In genomic region chrX:48203763-48204162, GRCm38 (mm10) we compare ENCODE assay signal across 22 mouse cellular contexts. TPM values are rescaled to one million over a fixed set of nuclear protein-coding genes. Genes with fewer than 3 reads are reported as not detected.
DNase-seq lines count a peak whose midpoint lies in the region; ATAC-seq and TF ChIP-seq lines count a peak whose summit lies in the region.
"Had no signal": no experiment of that assay in that cellular context is flagged by ENCODE, and none has a peak within 500 bp of the region (broad histone marks: within the 10 kb centered on the region; RNA-seq: fewer than 3 reads in every experiment).

No protein-coding gene starts in this region.

- no peak overlapping the region for H3K4me3 ChIP-seq in liver, adult 2 months (ENCODE audit: insufficient read depth, low read depth, low read length)
- no peak overlapping the region for H3K4me3 ChIP-seq in liver, embryonic 12.5 days
- no peak overlapping the region for H3K4me3 ChIP-seq in cerebellum, adult 2 months (replicated peaks; ENCODE audit: insufficient read depth, low read depth, low read length)
- no peak overlapping the region for H3K4me3 ChIP-seq in macrophage (ENCODE audit: inconsistent target)
- no peak overlapping the region for H3K4me3 ChIP-seq in forebrain, embryonic 16.5 days (replicated peaks; ENCODE audit: low read length)
- H3K4me3 ChIP-seq: embryonic facial prominence, embryonic 10.5 days; forebrain, embryonic 15.5 days; heart, embryonic 12.5 days; layer of hippocampus, adult 2 months; limb, embryonic 12.5 days; midbrain, embryonic 13.5 days had no signal

- no peak for TF ChIP-seq CTCF in liver, adult 2 months (IDR thresholded peaks at IDR 0.05; ENCODE audit: low read depth, low read length)
- TF ChIP-seq CTCF in cerebellum, adult 2 months (IDR thresholded peaks at IDR 0.05; ENCODE audit: borderline replicate concordance, insufficient read depth, low read depth, low read length) = peak; percentile 7; the same call in 1 of the 2 replicates

- no peak for TF ChIP-seq POLR2A in liver, adult 2 months (IDR thresholded peaks at IDR 0.05; ENCODE audit: extremely low read depth, insufficient read depth, low read length)
- no peak for TF ChIP-seq POLR2A in cerebellum, adult 2 months (IDR thresholded peaks at IDR 0.05; ENCODE audit: borderline replicate concordance, insufficient read depth, low read length)

- peaks cover 19% of the 10 kb centered on the region for H3K4me1 ChIP-seq in liver, adult 2 months (ENCODE audit: control insufficient read depth, insufficient read depth, low read length)
- H3K4me1 ChIP-seq in liver, embryonic 12.5 days = 0 out of 2 replicates have a peak, but pooled peaks cover 6% of the 10 kb centered on the region
- peaks cover 7% of the 10 kb centered on the region; the same call in 1 of the 2 replicates for H3K4me1 ChIP-seq in cerebellum, adult 2 months (ENCODE audit: control insufficient read depth, insufficient read depth, low read length)
- H3K4me1 ChIP-seq in forebrain, embryonic 16.5 days (replicated peaks; ENCODE audit: control insufficient read depth, insufficient read depth, low read length) = peaks cover 12% of the 10 kb centered on the region; the same call in 1 of the 2 replicates
- H3K4me1 ChIP-seq: heart, embryonic 12.5 days; limb, embryonic 12.5 days had no signal

- H3K4me2 ChIP-seq in liver, embryonic 12.5 days = no peak overlapping the region
- no peak overlapping the region for H3K4me2 ChIP-seq in forebrain, embryonic 16.5 days (ENCODE audit: low read length)
- H3K4me2 ChIP-seq: forebrain, embryonic 15.5 days; heart, embryonic 12.5 days; limb, embryonic 12.5 days; midbrain, embryonic 13.5 days had no signal

- ATAC-seq in liver, embryonic 12.5 days = no peak
- no peak for ATAC-seq in forebrain, embryonic 16.5 days
- ATAC-seq: forebrain, embryonic 15.5 days; hindbrain, postnatal 0 days; midbrain, embryonic 13.5 days had no signal

- H3K27me3 ChIP-seq in liver, adult 2 months (ENCODE audit: control insufficient read depth, insufficient read depth, low read length) = no peaks in the 10 kb centered on the region
- no peaks in the 10 kb centered on the region for H3K27me3 ChIP-seq in liver, embryonic 12.5 days (replicated peaks)
- H3K27me3 ChIP-seq in cerebellum, adult 2 months (ENCODE audit: control insufficient read depth, insufficient read depth, low read length) = no peaks in the 10 kb centered on the region
- no peaks in the 10 kb centered on the region for H3K27me3 ChIP-seq in forebrain, embryonic 16.5 days (replicated peaks; ENCODE audit: control insufficient read depth, insufficient read depth, low read length)
- H3K27me3 ChIP-seq: forebrain, embryonic 15.5 days; heart, embryonic 12.5 days; midbrain, embryonic 13.5 days had no signal

- H3K36me3 ChIP-seq in liver, adult 2 months (ENCODE audit: control insufficient read depth, insufficient read depth, low read length) = peaks cover 10% of the 10 kb centered on the region
- no peaks in the 10 kb centered on the region for H3K36me3 ChIP-seq in liver, embryonic 12.5 days
- H3K36me3 ChIP-seq in macrophage (ENCODE audit: inconsistent target) = no peaks in the 10 kb centered on the region
- H3K36me3 ChIP-seq in forebrain, embryonic 16.5 days (ENCODE audit: control insufficient read depth, insufficient read depth) = no peaks in the 10 kb centered on the region
- H3K36me3 ChIP-seq: forebrain, embryonic 15.5 days; limb, embryonic 12.5 days had no signal

- no peaks in the 10 kb centered on the region for H3K9me3 ChIP-seq in liver, embryonic 12.5 days (replicated peaks)
- H3K9me3 ChIP-seq in forebrain, embryonic 16.5 days (ENCODE audit: control insufficient read depth, low read length) = no peaks in the 10 kb centered on the region
- H3K9me3 ChIP-seq: embryonic facial prominence, embryonic 10.5 days; forebrain, embryonic 15.5 days; heart, embryonic 12.5 days; limb, embryonic 12.5 days; midbrain, embryonic 13.5 days had no signal

- peak overlapping the region; percentile 51; the same call in 1 of the 2 replicates for H3K9ac ChIP-seq in liver, adult 2 months (ENCODE audit: low read depth, low read length)
- H3K9ac ChIP-seq in liver, embryonic 12.5 days = no peak overlapping the region
- no peak overlapping the region for H3K9ac ChIP-seq in forebrain, embryonic 16.5 days (replicated peaks; ENCODE audit: low read depth, low read length)
- H3K9ac ChIP-seq: forebrain, embryonic 15.5 days; heart, embryonic 12.5 days; limb, embryonic 12.5 days; midbrain, embryonic 13.5 days had no signal

- WGBS in liver, adult 2 months = 28% methylated on average over 7 of the region's 7 CpGs
- WGBS in liver, embryonic 12.5 days (ENCODE audit: insufficient replicate concordance) = 61% methylated on average over 7 of the region's 7 CpGs
- 21% methylated on average over 7 of the region's 7 CpGs for WGBS in cerebellum, adult 2 months
- 83% methylated on average over 6 of the region's 7 CpGs for whole genome bisulfite sequencing in macrophage (ENCODE audit: missing documents)
- WGBS in forebrain, embryonic 16.5 days = 87% methylated on average over 7 of the region's 7 CpGs

- peaks cover 18% of the 10 kb centered on the region; the same call in 1 of the 2 replicates for H3K79me2 ChIP-seq in liver, adult 2 months (ENCODE audit: control insufficient read depth, insufficient read depth, low read length)
- peaks cover 53% of the 10 kb centered on the region for H3K79me2 ChIP-seq in macrophage (ENCODE audit: inconsistent target)

- H3K27ac ChIP-seq in liver, adult 2 months (replicated peaks; ENCODE audit: insufficient read depth, low read depth, low read length) = peak overlapping the region; percentile 88
- H3K27ac ChIP-seq in liver, embryonic 12.5 days = no peak overlapping the region
- H3K27ac ChIP-seq in cerebellum, adult 2 months (ENCODE audit: insufficient read depth, low read length) = no peak overlapping the region
- peak overlapping the region; percentile 62 for H3K27ac ChIP-seq in macrophage
- no peak overlapping the region for H3K27ac ChIP-seq in forebrain, embryonic 16.5 days (ENCODE audit: low read length)
- H3K27ac ChIP-seq: embryonic facial prominence, embryonic 10.5 days; forebrain, embryonic 15.5 days; hindbrain, postnatal 0 days; layer of hippocampus, adult 2 months; limb, embryonic 12.5 days; midbrain, embryonic 13.5 days had no signal

- peak; percentile 51 for DNase-seq in liver, adult 2 months (ENCODE audit: extremely low read depth, low read depth, low spot score)
- DNase-seq in cerebellum, adult 2 months = peak; percentile 51 to 60
- DNase-seq in cerebellum, postnatal 10 days = peak; percentile 61 to 62
- no peak for DNase-seq in embryo, embryonic 10.5 days (ENCODE audit: low spot score)
- DNase-seq: adrenal gland, adult 8-10 months; gastrocnemius, postnatal 14 days; heart, adult 18-20 months; heart, postnatal 14 days; kidney, postnatal 25 days; lung, adult 18-20 months; lung, postnatal 10 days had no signal

RNA-seq across cellular contexts. Expression of gene Zdhhc9, which starts 4.9 kb away (rescaled TPM):
- 36.2 and 46.2 TPM in 2 replicates for total RNA-seq in liver, adult 2 months (2014; rRNA removed)
- 66.4 and 71.8 TPM in 2 replicates for polyA plus RNA-seq in liver, adult 2 months (2012; rRNA removed)
- 2.3 and 2.6 TPM in 2 replicates for polyA plus RNA-seq in liver, embryonic 12.5 days (2016; fragmentation: Nextera tagmentation; extraction: Ambion mirVana)
- 46.8 and 48.5 TPM in 2 replicates for polyA plus RNA-seq in cerebellum, adult 2 months (2012; rRNA removed)
- total RNA-seq in macrophage (2018; cell fraction: chromatin; rRNA removed) = 10 to 100 TPM in 22 of 26 experiments, 1 to 10 TPM in 4; 4.8 to 65.1 (median 30.3) TPM
- total RNA-seq in macrophage (2018; cell fraction: cytosol; rRNA removed) = 10 to 100 TPM; 38.4 to 62.5 (median 51.0) TPM
- total RNA-seq in macrophage (2018; cell fraction: nucleus; rRNA removed) = 10 to 100 TPM; 16.1 to 95.4 (median 45.5) TPM
- 31.7 to 69.9 TPM (median 45.2 TPM) in 3 replicates for polyA plus RNA-seq in macrophage (2018)
- 7.8 and 8.9 TPM in 2 replicates for polyA plus RNA-seq in forebrain, embryonic 16.5 days (2015; fragmentation: Nextera tagmentation; extraction: Ambion mirVana)

RNA-seq across cellular contexts. Expression of gene Utp14a, which starts 52.9 kb away (rescaled TPM):
- total RNA-seq in liver, adult 2 months (2014; rRNA removed) = 6.4 and 6.7 TPM in 2 replicates
- polyA plus RNA-seq in liver, adult 2 months (2012; rRNA removed) = 1.4 and 2.2 TPM in 2 replicates
- polyA plus RNA-seq in liver, embryonic 12.5 days (2016; fragmentation: Nextera tagmentation; extraction: Ambion mirVana) = 19.3 and 22.5 TPM in 2 replicates
- polyA plus RNA-seq in cerebellum, adult 2 months (2012; rRNA removed) = 14.0 and 14.4 TPM in 2 replicates
- 10 to 100 TPM; 18.2 to 69.9 (median 55.7) TPM for total RNA-seq in macrophage (2018; cell fraction: chromatin; rRNA removed)
- 10 to 100 TPM; 17.7 to 36.8 (median 28.4) TPM for total RNA-seq in macrophage (2018; cell fraction: cytosol; rRNA removed)
- 10 to 100 TPM; 19.7 to 75.5 (median 42.4) TPM for total RNA-seq in macrophage (2018; cell fraction: nucleus; rRNA removed)
- 28.6 to 42.0 TPM (median 33.0 TPM) in 3 replicates for polyA plus RNA-seq in macrophage (2018)
- polyA plus RNA-seq in forebrain, embryonic 16.5 days (2015; fragmentation: Nextera tagmentation; extraction: Ambion mirVana) = 17.3 and 20.7 TPM in 2 replicates

RNA-seq across cellular contexts. Expression of gene Sash3, which starts 57.5 kb away (rescaled TPM):
- 0.83 and 1.5 TPM in 2 replicates for total RNA-seq in liver, adult 2 months (2014; rRNA removed)
- 0.72 and 1.4 TPM in 2 replicates for polyA plus RNA-seq in liver, adult 2 months (2012; rRNA removed)
- polyA plus RNA-seq in liver, embryonic 12.5 days (2016; fragmentation: Nextera tagmentation; extraction: Ambion mirVana) = 9.7 and 10.0 TPM in 2 replicates
- 0.56 and 0.59 TPM in 2 replicates for polyA plus RNA-seq in cerebellum, adult 2 months (2012; rRNA removed)
- 10 to 100 TPM in 22 of 26 experiments, 1 to 10 TPM in 4; 4.5 to 48.2 (median 19.8) TPM for total RNA-seq in macrophage (2018; cell fraction: chromatin; rRNA removed)
- 100 to 1,000 TPM in 6 of 26 experiments, 10 to 100 TPM in 20; 46.5 to 111 (median 85.9) TPM for total RNA-seq in macrophage (2018; cell fraction: cytosol; rRNA removed)
- 10 to 100 TPM; 15.3 to 90.7 (median 47.5) TPM for total RNA-seq in macrophage (2018; cell fraction: nucleus; rRNA removed)
- 69.0 to 81.4 TPM (median 69.1 TPM) in 3 replicates for polyA plus RNA-seq in macrophage (2018)
- 0.90 and 1.1 TPM in 2 replicates for polyA plus RNA-seq in forebrain, embryonic 16.5 days (2015; fragmentation: Nextera tagmentation; extraction: Ambion mirVana)
- polyA plus RNA-seq: C2C12 had no signal

Comparison
In these comparisons a context has a peak if more than half of its experiments do, and no peak if none do; other contexts are left out.
1. H3K27ac ChIP-seq: peak in liver, adult 2 months (single experiment) and macrophage (single experiment); none in liver, embryonic 12.5 days (single experiment), cerebellum, adult 2 months (single experiment) and forebrain, embryonic 16.5 days (single experiment).